Mouse (Mus musculus): Measurements from ENCODE around the gene Creb3l1.

- TF ChIP-seq CTCF (IDR thresholded peaks at IDR 0.05) (0 out of 2 replicates have a peak, but pooled peaks have one; percentile 23), POLR2A (IDR thresholded peaks at IDR 0.05; ENCODE audit: insufficient read depth, low read depth, low read length) (no peak), EP300 (IDR thresholded peaks at IDR 0.05; ENCODE audit: insufficient read depth, low read depth, low read length) (0 out of 2 replicates have a peak, but pooled peaks have one; percentile 11)
These were observed 76.7 kb downstream of the Creb3l1 start for GRCm38 (mm10) chr2:91947397-91948150.

All from heart, adult 2 months (tissue).